Mouse (Mus musculus) embryonic fibroblast, embryonic 13.5 days (primary cell): ENCODE measurements around the gene Apoa1.

Experiments used
- CTCF ChIP-seq: IDR thresholded peaks from 2 replicates; pipeline ENCODE4 v1.5.1; 2011; ENCODE audit warnings: mild to moderate bottlenecking, control low read depth, low read length, moderate library complexity, borderline replicate concordance; ENCODE audit not compliant: insufficient read depth
- POLR2A ChIP-seq: IDR thresholded peaks from 2 replicates; pipeline ENCODE4 v1.6.1; 2011; ENCODE audit warnings: low read depth, mild to moderate bottlenecking, control low read depth, low read length, moderate library complexity

GRCm38 (mm10) chr9:46238850-46239249 lies 10.5 kb downstream of the Apoa1 start:
- no peak for TF ChIP-seq CTCF
- no peak for TF ChIP-seq POLR2A
